Mouse (Mus musculus): ENCODE results near the gene Cry2. TPM values are rescaled to one million over a fixed set of nuclear protein-coding genes. Genes with fewer than 3 reads are reported as not detected.

Cry2 gene
- polyA plus RNA-seq, 1 experiment from 2014 or later, result 25.7 TPM

DNA sequence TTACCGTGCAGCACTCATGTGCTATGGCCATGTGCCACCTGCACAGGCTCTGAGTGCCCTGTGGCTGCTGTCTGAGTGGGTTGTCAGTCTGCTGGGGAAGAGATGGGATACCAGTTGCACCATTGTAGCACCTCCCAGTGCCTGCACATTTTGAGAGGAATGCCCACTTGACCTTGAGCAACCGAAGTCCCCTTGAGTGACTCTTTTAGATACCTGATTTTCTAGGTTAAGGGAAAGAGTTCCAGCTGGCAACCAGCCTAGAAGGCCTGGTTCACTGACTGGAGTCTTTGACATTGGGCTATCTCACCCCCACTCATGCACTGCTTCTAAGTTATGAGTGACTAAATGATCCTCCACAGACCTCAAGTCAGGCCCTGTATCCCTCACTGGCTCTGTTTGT lies 74.5 kb downstream of the Cry2 start:
- Histone ChIP-seq H3K4me3 (no peak overlapping the region), H3K36me3 (peaks cover 56% of the 10 kb centered on the region), H3K4me1 (peaks cover 3% of the 10 kb centered on the region; the same call in 1 of the 2 replicates), H3K9me3 (no peaks in the 10 kb centered on the region), H3K27ac (no peak overlapping the region), H3K4me2 (no peak overlapping the region), H3K27me3 (no peaks in the 10 kb centered on the region), H3K9ac (no peak overlapping the region)
- 64% methylated on average over 2 of the region's 2 CpGs for WGBS
- ATAC-seq (ENCODE audit: borderline replicate concordance, extremely low read depth, low FRiP score, low TSS enrichment), result no peak

DNA sequence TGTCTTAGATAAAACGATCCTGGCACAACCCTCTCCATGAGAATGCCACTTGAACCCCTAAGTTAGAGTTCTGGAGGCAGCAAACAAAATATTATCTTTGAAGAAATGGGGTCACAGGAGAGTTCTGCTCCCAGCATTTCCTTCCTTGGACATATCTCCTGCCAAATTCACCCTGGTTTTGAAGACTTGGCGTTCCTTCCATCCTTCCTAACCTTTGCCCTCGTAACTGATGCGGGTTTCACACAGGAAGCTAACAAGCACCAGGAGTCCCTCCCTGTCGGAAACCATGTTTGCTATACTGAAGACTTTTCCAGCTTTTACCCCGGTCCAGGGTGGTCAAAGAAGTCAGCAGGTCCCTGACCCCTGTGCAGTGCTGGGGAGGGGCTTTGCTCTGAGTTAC lies 79.6 kb downstream of the Cry2 start:
- 48% methylated on average over 6 of the region's 6 CpGs for WGBS
- ATAC-seq (ENCODE audit: borderline replicate concordance, extremely low read depth, low FRiP score, low TSS enrichment), result no peak
- Histone ChIP-seq H3K9ac (no peak overlapping the region), H3K9me3 (no peaks in the 10 kb centered on the region), H3K4me1 (no peaks in the 10 kb centered on the region), H3K4me2 (no peak overlapping the region), H3K27me3 (no peaks in the 10 kb centered on the region), H3K27ac (no peak overlapping the region), H3K36me3 (peaks cover 56% of the 10 kb centered on the region), H3K4me3 (no peak overlapping the region)

Small RNA genes lying within 50 kb of the gene (microRNA-seq; reads per million reads assigned to microRNA genes)
- gene Mir7000, result not detected

Other genes starting within 250 kb of the Cry2 start
- gene Pex16, start 59.4 kb downstream of the Cry2 start, polyA plus RNA-seq (2015; fragmentation: Nextera tagmentation; extraction: Ambion mirVana), result 23.8 and 24.0 TPM in 2 replicates
- gene Large2, start 59.2 kb downstream of the Cry2 start, polyA plus RNA-seq (2015; fragmentation: Nextera tagmentation; extraction: Ambion mirVana), result 17.0 and 18.7 TPM in 2 replicates
- 2.5 and 3.0 TPM in 2 replicates for gene 1700029I15Rik, start 51.5 kb downstream of the Cry2 start, polyA plus RNA-seq (2015; fragmentation: Nextera tagmentation; extraction: Ambion mirVana)
- 15.1 and 15.2 TPM in 2 replicates for gene Mapk8ip1, start 32.8 kb downstream of the Cry2 start, polyA plus RNA-seq (2015; fragmentation: Nextera tagmentation; extraction: Ambion mirVana)
- gene Slc35c1, start 26.5 kb upstream of the Cry2 start, polyA plus RNA-seq (2015; fragmentation: Nextera tagmentation; extraction: Ambion mirVana), result 15.6 and 16.7 TPM in 2 replicates
- 1.8 and 2.0 TPM in 2 replicates for gene Chst1, start 165.7 kb upstream of the Cry2 start, polyA plus RNA-seq (2015; fragmentation: Nextera tagmentation; extraction: Ambion mirVana)